Mouse (Mus musculus): Measurements from ENCODE around the gene Pcare. TPM values are rescaled to one million over a fixed set of nuclear protein-coding genes. Genes with fewer than 3 reads are reported as not detected.

Pcare gene
- total and polyA plus RNA-seq, 3 experiments = not detected

GRCm38 (mm10) chr17:71791622-71792021 lies 38.9 kb upstream of the Pcare start:
- H3K4me3 ChIP-seq (ENCODE audit: control insufficient read depth in 1 of 2, insufficient read depth in 1 of 2, low read depth in 2 of 2, low read length in 2 of 2) = no peak overlapping the region
- H3K9ac ChIP-seq (ENCODE audit: control insufficient read depth, low read depth, low read length, poor library complexity, severe bottlenecking) = no peak overlapping the region

GRCm38 (mm10) chr17:71791109-71791508 lies 38.4 kb upstream of the Pcare start:
- no peak for DNase-seq (ENCODE audit: low read depth, low spot score)
- Histone ChIP-seq H3K4me1 (ENCODE audit: control insufficient read depth in 1 of 2, insufficient read depth in 2 of 2, low read length in 2 of 2) (no peaks in the 10 kb centered on the region), H3K36me3 (ENCODE audit: control insufficient read depth in 1 of 2, insufficient read depth in 2 of 2, low read length in 2 of 2) (no peaks in the 10 kb centered on the region), H3K27ac (ENCODE audit: control insufficient read depth, low read depth, low read length) (no peak overlapping the region), H3K27me3 (ENCODE audit: control insufficient read depth in 1 of 2, insufficient read depth in 2 of 2, low read length in 2 of 2) (no peaks in the 10 kb centered on the region), H3K9me3 (replicated peaks; ENCODE audit: insufficient read depth, low read length) (no peaks in the 10 kb centered on the region), H3K79me2 (ENCODE audit: control insufficient read depth, insufficient read depth, low read length, poor library complexity) (no peaks in the 10 kb centered on the region), H3K4me3 (ENCODE audit: control insufficient read depth in 1 of 2, insufficient read depth in 1 of 2, low read depth in 2 of 2, low read length in 2 of 2) (no peak overlapping the region), H3K9ac (ENCODE audit: control insufficient read depth, low read depth, low read length, poor library complexity, severe bottlenecking) (no peak overlapping the region)
- TF ChIP-seq E2F4 (IDR thresholded peaks at IDR 0.05; ENCODE audit: borderline replicate concordance, low read depth, low read length) = no peak
- no peak for TF ChIP-seq EP300 (IDR thresholded peaks at IDR 0.05; ENCODE audit: low read depth in 1 of 2, low read length in 2 of 2)
- no peak for TF ChIP-seq JUND (IDR thresholded peaks at IDR 0.05; ENCODE audit: low read depth, low read length)
- no peak for TF ChIP-seq HCFC1 (IDR thresholded peaks at IDR 0.05; ENCODE audit: low read depth, low read length)

More at GRCm38 (mm10) chr17:71791622-71792021, 38.9 kb upstream of the Pcare start:
- Histone ChIP-seq H3K4me1 (ENCODE audit: control insufficient read depth in 1 of 2, insufficient read depth in 2 of 2, low read length in 2 of 2) (no peaks in the 10 kb centered on the region), H3K9me3 (replicated peaks; ENCODE audit: insufficient read depth, low read length) (no peaks in the 10 kb centered on the region), H3K27ac (ENCODE audit: control insufficient read depth, low read depth, low read length) (no peak overlapping the region), H3K36me3 (ENCODE audit: control insufficient read depth in 1 of 2, insufficient read depth in 2 of 2, low read length in 2 of 2) (no peaks in the 10 kb centered on the region), H3K27me3 (ENCODE audit: control insufficient read depth in 1 of 2, insufficient read depth in 2 of 2, low read length in 2 of 2) (no peaks in the 10 kb centered on the region), H3K79me2 (ENCODE audit: control insufficient read depth, insufficient read depth, low read length, poor library complexity) (no peaks in the 10 kb centered on the region)
- no peak for TF ChIP-seq ZMIZ1 (IDR thresholded peaks at IDR 0.05; ENCODE audit: low read depth, low read length)
- TF ChIP-seq SMC3 (IDR thresholded peaks at IDR 0.05; ENCODE audit: low read depth, low read length) = no peak
- TF ChIP-seq MEF2A (IDR thresholded peaks at IDR 0.05; ENCODE audit: extremely low read depth, insufficient replicate concordance, low read depth, low read length, poor library complexity, severe bottlenecking) = no peak
- TF ChIP-seq MAZ (IDR thresholded peaks at IDR 0.05; ENCODE audit: low read depth, low read length) = no peak
- TF ChIP-seq GABPA (IDR thresholded peaks at IDR 0.05; ENCODE audit: low read depth, low read length) = no peak
- no peak for TF ChIP-seq POLR2AphosphoS5 (IDR thresholded peaks at IDR 0.05; ENCODE audit: borderline replicate concordance, low read depth, low read length)
- TF ChIP-seq USF1 (IDR thresholded peaks at IDR 0.05; ENCODE audit: low read depth, low read length) = no peak
- TF ChIP-seq HCFC1 (IDR thresholded peaks at IDR 0.05; ENCODE audit: low read depth, low read length) = no peak
- TF ChIP-seq USF2 (IDR thresholded peaks at IDR 0.05; ENCODE audit: borderline replicate concordance in 1 of 2, insufficient read depth in 1 of 2, low read depth in 1 of 2, low read length in 2 of 2) = no peak
- TF ChIP-seq UBTF (IDR thresholded peaks at IDR 0.05; ENCODE audit: borderline replicate concordance, insufficient read depth, low read depth, low read length) = no peak
- no peak for TF ChIP-seq JUND (IDR thresholded peaks at IDR 0.05; ENCODE audit: low read depth, low read length)
- no peak for TF ChIP-seq MYB (IDR thresholded peaks at IDR 0.05; ENCODE audit: low read depth, low read length)
- no peak for TF ChIP-seq NELFE (IDR thresholded peaks at IDR 0.05; ENCODE audit: low read depth, low read length)
- DNase-seq (ENCODE audit: low read depth, low spot score) = no peak
